Mouse (Mus musculus): Measurements from ENCODE around the gene Hexdc.
A peak's percentile ranks its signal among the peaks of the same experiment; 100 is the strongest.

Gene Hexdc

GRCm38 (mm10) chr11:121204161-121205006 lies at the start of gene Hexdc, which contains the start of gene Ogfod3:
Hexdc (plus strand) TSS chr11:121204433.
Ogfod3 (minus strand) TSS chr11:121204711.
- peak; percentile 91 for DNase-seq (ENCODE audit: extremely low spot score, low read depth, low spot score)

- no peak for DNase-seq (ENCODE audit: extremely low spot score, low read depth, low spot score)
Observed at GRCm38 (mm10) chr11:121156411-121156891, 47.8 kb upstream of the Hexdc start.

- DNase-seq (ENCODE audit: extremely low spot score, low read depth, low spot score): no peak
Observed at GRCm38 (mm10) chr11:121159971-121160370, 44.3 kb upstream of the Hexdc start, which contains the start of gene Uts2r. Uts2r (plus strand) TSS chr11:121160271.

- no peak for DNase-seq (ENCODE audit: extremely low spot score, low read depth, low spot score)
Observed at GRCm38 (mm10) chr11:121160636-121161346, 43.4 kb upstream of the Hexdc start.

GRCm38 (mm10) chr11:121163751-121164150 lies 40.5 kb upstream of the Hexdc start:
- DNase-seq (ENCODE audit: extremely low spot score, low read depth, low spot score): no peak

GRCm38 (mm10) chr11:121173203-121173602 lies 31.0 kb upstream of the Hexdc start:
- DNase-seq (ENCODE audit: extremely low spot score, low read depth, low spot score): no peak

- DNase-seq (ENCODE audit: extremely low spot score, low read depth, low spot score): no peak
Observed at GRCm38 (mm10) chr11:121174234-121174633, 30.0 kb upstream of the Hexdc start.

- peak; percentile 31 for DNase-seq (ENCODE audit: extremely low spot score, low read depth, low spot score)
Observed at GRCm38 (mm10) chr11:121176285-121177270, 27.7 kb upstream of the Hexdc start.

GRCm38 (mm10) chr11:121189681-121190080 lies 14.6 kb upstream of the Hexdc start:
- DNase-seq (ENCODE audit: extremely low spot score, low read depth, low spot score): no peak

GRCm38 (mm10) chr11:121192742-121193141 lies 11.5 kb upstream of the Hexdc start:
- DNase-seq (ENCODE audit: extremely low spot score, low read depth, low spot score): no peak

GRCm38 (mm10) chr11:121193415-121193814 lies 10.8 kb upstream of the Hexdc start:
- no peak for DNase-seq (ENCODE audit: extremely low spot score, low read depth, low spot score)

GRCm38 (mm10) chr11:121198622-121199021 lies 5.6 kb upstream of the Hexdc start:
- no peak for DNase-seq (ENCODE audit: extremely low spot score, low read depth, low spot score)

- no peak for DNase-seq (ENCODE audit: extremely low spot score, low read depth, low spot score)
Observed at GRCm38 (mm10) chr11:121199851-121200250, 4.4 kb upstream of the Hexdc start.

GRCm38 (mm10) chr11:121200781-121201180 lies 3.5 kb upstream of the Hexdc start:
- DNase-seq (ENCODE audit: extremely low spot score, low read depth, low spot score): no peak

- no peak for DNase-seq (ENCODE audit: extremely low spot score, low read depth, low spot score)
Observed at GRCm38 (mm10) chr11:121201436-121202198, 2.6 kb upstream of the Hexdc start.

GRCm38 (mm10) chr11:121203859-121204160 lies 423 bp upstream of the Hexdc start:
- DNase-seq (ENCODE audit: extremely low spot score, low read depth, low spot score): no peak

GRCm38 (mm10) chr11:121216831-121217230 lies 12.6 kb downstream of the Hexdc start:
- DNase-seq (ENCODE audit: extremely low spot score, low read depth, low spot score): no peak

GRCm38 (mm10) chr11:121219776-121220175 lies 15.5 kb downstream of the Hexdc start:
- DNase-seq (ENCODE audit: extremely low spot score, low read depth, low spot score): no peak

- no peak for DNase-seq (ENCODE audit: extremely low spot score, low read depth, low spot score)
Observed at GRCm38 (mm10) chr11:121220771-121221170, 16.5 kb downstream of the Hexdc start.
